Mouse (Mus musculus) liver, adult 2 months (tissue): ENCODE data around the gene Pnpla1.

ENCODE experiments used
- CTCF ChIP-seq: fragments of 200-500 bp; IDR thresholded peaks from 2 replicates; pipeline ENCODE4 v1.5.1; 2011; ENCODE audit warnings: low read depth, low read length, control low read depth
- POLR2A ChIP-seq: fragments of 200-500 bp; IDR thresholded peaks from 2 replicates; pipeline ENCODE4 v1.6.1; 2011; ENCODE audit warnings: low read length, control low read depth; ENCODE audit not compliant: insufficient read depth; ENCODE audit errors: extremely low read depth

- no peak for TF ChIP-seq CTCF
- TF ChIP-seq POLR2A = no peak
These were observed 35.0 kb upstream of the Pnpla1 start for GRCm38 (mm10) chr17:28823004-28823745.
